Mouse (Mus musculus): ENCODE measurements around the gene Ccdc115.

GRCm38 (mm10) chr1:34443124-34443523 is 3.7 kb upstream of the Ccdc115 start:
- TF ChIP-seq CTCF (IDR thresholded peaks at IDR 0.05; ENCODE audit: low read depth) (no peak), EP300 (IDR thresholded peaks at IDR 0.05; ENCODE audit: low read depth) (no peak)
